Mouse (Mus musculus): ENCODE measurements around the gene AI413582.

The AI413582 gene

GRCm38 (mm10) chr17:27579816-27580215 lies 14.3 kb upstream of the AI413582 start:
- DNase-seq (ENCODE audit: low spot score): no peak

GRCm38 (mm10) chr17:27578487-27578886 lies 12.9 kb upstream of the AI413582 start:
- no peak for DNase-seq (ENCODE audit: low spot score)

DNA sequence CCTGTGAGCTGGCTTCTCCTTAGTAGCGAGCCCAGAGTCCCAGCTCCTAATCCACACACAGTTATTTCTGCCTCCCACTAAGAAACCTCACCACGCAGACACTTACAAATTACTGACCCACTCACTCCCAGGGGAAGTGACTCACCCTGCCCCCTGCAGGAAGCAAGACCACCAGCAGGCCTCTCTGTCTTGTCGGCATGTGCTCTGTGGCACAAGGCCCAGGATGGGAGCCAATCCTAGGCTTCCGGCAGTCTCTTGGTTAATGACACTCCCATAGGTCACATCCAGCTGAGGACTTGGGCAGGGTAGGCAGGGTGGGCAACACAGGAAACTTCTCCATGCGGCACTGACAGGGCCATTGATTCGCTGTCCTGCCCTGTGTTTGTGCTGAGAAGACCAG lies 11.9 kb upstream of the AI413582 start:
- DNase-seq (ENCODE audit: low spot score): no peak

DNA sequence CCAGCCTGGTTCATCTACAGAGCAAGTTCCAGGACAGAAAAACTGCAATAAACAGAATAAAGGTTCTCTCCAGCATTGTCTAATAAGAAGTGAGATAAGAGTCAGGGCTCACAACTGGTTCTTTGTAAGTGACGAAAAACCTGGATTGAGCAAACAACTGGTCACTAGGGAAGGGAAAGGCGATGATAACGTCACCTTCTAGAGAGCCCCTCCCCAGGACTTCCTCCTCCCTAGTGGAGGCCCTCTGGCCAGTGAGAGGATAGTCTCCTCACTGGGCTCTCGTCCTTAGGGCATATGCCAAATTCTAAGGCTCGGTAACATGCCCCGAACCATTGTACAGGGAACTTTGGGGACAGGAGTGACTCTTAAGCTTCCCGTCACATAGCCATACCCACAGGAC lies 10.5 kb upstream of the AI413582 start:
- no peak for DNase-seq (ENCODE audit: low spot score)

GRCm38 (mm10) chr17:27575116-27575776 lies 9.7 kb upstream of the AI413582 start:
- no peak for DNase-seq (ENCODE audit: low spot score)

DNA sequence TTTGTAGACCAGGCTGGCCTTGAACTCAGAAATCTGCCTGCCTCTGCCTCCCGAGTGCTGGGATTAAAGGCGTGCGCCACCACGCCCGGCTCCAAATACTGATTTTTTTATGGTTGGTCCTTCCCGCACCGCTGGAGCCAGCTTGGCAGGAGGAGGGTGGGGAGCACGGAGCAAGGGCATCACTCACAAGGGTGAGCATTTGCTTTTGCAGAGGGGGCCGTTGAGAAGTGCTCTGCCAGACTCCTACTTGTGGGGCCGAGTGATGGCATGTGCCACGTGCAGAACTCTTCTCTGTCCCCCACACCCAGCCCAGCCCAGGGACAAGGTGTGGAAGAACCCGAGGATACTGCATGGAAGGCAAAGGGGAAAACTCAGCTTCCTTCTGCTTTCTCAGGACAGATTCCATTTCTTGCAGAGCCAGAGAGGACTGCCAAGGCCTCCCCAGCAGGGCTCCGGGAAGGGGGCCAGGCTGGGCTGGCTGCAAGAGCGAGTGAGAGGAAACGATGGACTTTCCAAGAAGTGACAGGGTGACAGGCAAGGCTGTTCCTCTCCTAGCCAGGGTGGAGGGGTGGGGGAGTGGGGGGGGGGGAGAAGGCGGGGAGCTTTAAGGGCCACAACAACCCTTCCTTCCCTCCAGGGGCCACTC lies 9.0 kb upstream of the AI413582 start:
- no peak for DNase-seq (ENCODE audit: low spot score)

GRCm38 (mm10) chr17:27573772-27574320 lies 8.3 kb upstream of the AI413582 start:
- DNase-seq (ENCODE audit: low spot score): no peak

DNA sequence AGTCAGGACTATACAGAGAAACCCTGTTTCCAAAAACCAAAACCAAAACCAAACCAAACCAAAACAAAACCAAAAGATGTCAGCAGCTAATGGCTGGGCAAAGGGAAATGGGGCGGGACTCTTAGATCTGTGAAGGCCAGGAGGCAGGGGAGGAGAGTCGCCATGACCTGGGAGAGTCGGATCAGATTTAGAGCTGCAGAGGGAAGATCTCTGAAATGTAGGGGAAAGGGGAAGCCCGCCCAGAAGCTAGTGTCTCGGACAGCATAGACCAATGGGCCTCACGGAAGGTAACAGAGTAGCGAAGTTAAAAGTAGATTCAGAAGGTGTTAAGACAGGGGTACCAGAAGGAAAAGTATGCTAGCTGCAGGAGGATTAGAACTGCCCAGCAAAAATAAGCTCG lies 5.8 kb upstream of the AI413582 start:
- no peak for DNase-seq (ENCODE audit: low spot score)

GRCm38 (mm10) chr17:27568228-27568627 lies 2.7 kb upstream of the AI413582 start:
- DNase-seq (ENCODE audit: low spot score): no peak

DNA sequence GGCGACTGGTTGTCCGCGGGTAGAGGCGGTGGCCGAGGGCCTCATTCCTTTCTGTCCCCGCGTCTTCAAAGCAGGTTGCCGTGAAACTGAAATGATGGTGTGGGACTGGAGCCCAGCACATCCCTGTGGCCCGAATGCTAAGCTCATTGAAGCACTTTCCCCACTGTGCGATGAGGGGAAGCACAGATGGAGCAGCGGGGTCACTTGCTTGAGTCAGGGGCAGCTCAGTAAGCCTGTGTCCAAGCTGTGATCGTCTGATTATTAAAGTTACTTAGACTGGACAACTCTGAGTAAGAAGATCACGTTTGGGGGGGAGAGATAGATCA lies 349 bp upstream of the AI413582 start:
- no peak for DNase-seq (ENCODE audit: low spot score)

- no peak for DNase-seq (ENCODE audit: low spot score)
Observed at GRCm38 (mm10) chr17:27564391-27565162, 979 bp downstream of the AI413582 start.

GRCm38 (mm10) chr17:27563771-27564244 lies 1.7 kb downstream of the AI413582 start:
- DNase-seq (ENCODE audit: low spot score): no peak

DNA sequence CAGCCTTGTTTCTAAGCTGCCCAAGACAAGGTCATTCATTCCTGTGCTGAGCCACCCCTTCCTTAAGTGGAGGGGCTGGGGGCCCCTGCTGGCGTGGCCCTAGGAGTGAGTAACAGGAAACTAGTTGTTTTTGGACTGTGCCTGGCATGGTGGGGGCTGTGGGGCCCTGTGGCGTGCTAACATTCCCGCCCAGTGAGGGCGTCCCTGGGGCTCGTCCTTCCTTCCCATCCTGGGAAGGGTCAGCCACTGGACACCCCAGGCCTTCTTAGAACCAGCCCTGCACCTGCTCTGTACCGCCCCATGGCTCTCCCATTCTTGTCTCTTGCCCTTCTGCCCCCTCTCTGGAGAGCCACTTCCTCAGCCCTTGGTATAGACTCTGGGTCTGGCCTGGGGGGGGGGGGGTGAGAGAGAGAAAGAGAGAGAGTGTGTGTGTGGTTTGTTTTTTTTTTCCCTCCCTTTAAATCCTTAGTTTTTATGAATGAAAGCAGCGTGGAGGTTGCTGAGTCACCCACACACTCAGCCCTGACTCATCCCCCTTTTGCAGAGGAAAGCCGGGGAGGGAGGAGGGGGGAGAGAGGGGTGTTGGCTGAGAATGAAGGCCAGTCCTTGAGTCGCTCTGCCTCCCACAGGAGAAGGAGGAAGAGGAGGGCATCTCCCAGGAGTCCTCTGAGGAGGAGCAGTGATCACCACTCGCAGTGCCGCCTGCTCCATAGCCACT lies 3.6 kb downstream of the AI413582 start:
- no peak for DNase-seq (ENCODE audit: low spot score)

- no peak for DNase-seq (ENCODE audit: low spot score)
Observed at GRCm38 (mm10) chr17:27560926-27561480, 4.6 kb downstream of the AI413582 start.

- no peak for DNase-seq (ENCODE audit: low spot score)
Observed at GRCm38 (mm10) chr17:27559596-27559995, 6.0 kb downstream of the AI413582 start.

- no peak for DNase-seq (ENCODE audit: low spot score)
Observed at GRCm38 (mm10) chr17:27558845-27559244, 6.7 kb downstream of the AI413582 start.

DNA sequence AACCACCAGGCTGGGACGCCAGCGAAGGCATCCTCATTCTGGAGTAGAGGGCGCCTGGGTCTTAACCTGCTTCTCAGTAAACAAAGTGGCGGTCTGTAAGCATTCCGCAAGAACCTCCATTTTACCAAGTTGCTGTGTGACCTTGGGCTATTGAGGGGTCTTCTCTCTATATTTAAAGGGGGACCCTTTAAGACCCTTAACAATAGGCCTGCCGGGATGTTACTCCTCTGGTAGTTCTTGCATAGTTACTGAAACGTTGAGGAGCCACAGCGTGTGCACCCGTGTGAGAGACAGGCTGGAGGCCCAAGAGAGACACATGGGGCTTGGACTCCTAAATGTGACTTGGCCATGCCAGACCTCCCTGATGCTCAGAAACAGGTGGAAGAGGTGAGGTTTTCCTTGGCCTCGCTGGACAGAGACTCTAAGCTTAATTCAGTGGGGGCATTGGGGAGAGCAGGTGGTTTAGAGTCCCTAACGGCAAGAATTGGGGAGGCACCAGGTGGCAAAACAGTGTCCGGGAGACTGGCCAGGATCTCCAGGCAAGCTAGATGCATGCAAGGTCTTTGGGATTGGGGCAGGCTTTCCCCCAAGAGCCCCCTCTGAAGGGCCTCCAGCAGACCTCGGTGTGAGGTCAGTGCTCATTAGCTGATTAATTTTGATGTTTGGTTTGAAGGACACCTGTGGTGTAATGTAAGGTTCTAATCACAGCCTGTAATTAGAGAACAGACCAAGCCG lies 7.5 kb downstream of the AI413582 start:
- DNase-seq (ENCODE audit: low spot score): no peak

DNA sequence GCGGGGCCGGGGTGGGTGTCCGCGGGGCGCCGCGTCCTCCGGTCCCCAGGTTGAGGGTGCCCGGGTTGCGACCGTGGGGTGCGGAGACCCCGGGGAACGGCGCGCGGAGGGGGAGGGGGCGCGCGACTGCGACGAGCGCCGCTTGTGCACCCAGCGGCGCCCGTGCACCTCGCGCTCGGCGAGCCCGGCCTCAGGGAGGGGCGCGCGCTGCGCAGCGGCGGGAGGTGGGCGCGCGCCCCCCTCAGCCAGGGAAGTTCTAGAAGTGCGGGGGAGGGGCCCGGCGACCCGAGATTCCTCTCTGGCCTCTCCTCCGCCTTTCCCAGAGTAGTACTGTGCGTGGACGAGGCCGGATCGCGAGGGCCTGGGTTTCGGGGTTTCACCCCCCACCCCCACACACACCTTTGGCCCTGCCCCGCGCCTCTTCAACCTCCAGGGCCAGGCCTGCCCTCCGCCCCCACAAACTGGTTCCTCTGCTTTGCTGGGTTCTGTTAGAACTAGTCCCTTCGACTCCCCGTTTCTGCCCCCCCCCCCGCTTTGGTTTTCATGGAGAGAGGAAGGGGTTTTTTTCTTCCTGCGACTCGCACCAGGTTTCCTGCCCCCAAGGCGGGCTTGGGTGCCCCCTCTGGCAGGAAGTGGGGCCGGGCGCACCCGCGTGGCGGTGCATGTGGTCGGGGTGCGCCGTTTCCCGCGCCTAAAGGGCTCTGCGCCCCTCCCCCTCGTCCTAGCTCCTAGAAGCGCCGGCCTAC lies 8.2 kb downstream of the AI413582 start:
- no peak for DNase-seq (ENCODE audit: low spot score)

- DNase-seq (ENCODE audit: low spot score): no peak
Observed at GRCm38 (mm10) chr17:27556315-27557011, 9.1 kb downstream of the AI413582 start, which contains the start of gene Hmga1. Gene Hmga1, plus strand, starts transcription at chr17:27556497.

Measured in left cerebral cortex, adult 11 months (tissue).